Mouse (Mus musculus) limb, embryonic 10.5 days (tissue): Measurements from ENCODE around the gene Adgrd1. TPM values are rescaled to one million over a fixed set of nuclear protein-coding genes. Genes with fewer than 3 reads are reported as not detected.

Experiments
- DNase-seq: peaks from one replicate; pipeline ENCODE4 v3.0.0-alpha.2; 2017; ENCODE audit warnings: low spot score
- H3K27ac ChIP-seq: fragments of 300-500 bp; sonication (generic); 2 replicates; pipeline ENCODE4 v1.5.1; 2016; ENCODE audit warnings: mild to moderate bottlenecking
- H3K27me3 ChIP-seq: fragments of 300-500 bp; sonication (generic); 2 replicates; pipeline ENCODE4 v1.6.1; 2016; ENCODE audit warnings: low read depth, mild to moderate bottlenecking; ENCODE audit not compliant: poor library complexity, severe bottlenecking
- H3K36me3 ChIP-seq: fragments of 300-500 bp; sonication (generic); 2 replicates; pipeline ENCODE4 v1.6.1; 2016; ENCODE audit warnings: mild to moderate bottlenecking, moderate library complexity
- H3K4me1 ChIP-seq: fragments of 300-500 bp; sonication (generic); 2 replicates; pipeline ENCODE4 v1.6.1; 2016
- H3K4me3 ChIP-seq: fragments of 300-500 bp; sonication (generic); 2 replicates; pipeline ENCODE4 v1.5.1; 2016; ENCODE audit warnings: mild to moderate bottlenecking, moderate library complexity
- H3K9me3 ChIP-seq: fragments of 300-500 bp; sonication (generic); replicated peaks from 2 replicates; pipeline ENCODE4 v1.6.1; 2016; ENCODE audit warnings: mild to moderate bottlenecking
- WGBS: fragments of 180-500 bp; shearing (Covaris S2); methylation state at CpG from one replicate; pipeline ENCODE4 v1.1.7; 2016; 5-methylcytosine and 5-hydroxymethylcytosine counted together
- polyA plus RNA-seq: library from polyadenylated mRNA; unstranded; fragments of >200 nt; fragmentation: Nextera tagmentation; extraction: Ambion mirVana; gene quantifications from 2 replicates; pipeline ENCODE4 v1.2.1, GENCODE M21; 2016

Gene Adgrd1
- polyA plus RNA-seq, 1 experiment from 2014 or later = not detected

- Histone ChIP-seq H3K27ac (no peak overlapping the region), H3K9me3 (no peaks in the 10 kb centered on the region), H3K4me3 (no peak overlapping the region), H3K27me3 (peaks cover 25% of the 10 kb centered on the region), H3K36me3 (no peaks in the 10 kb centered on the region), H3K4me1 (peaks cover 16% of the 10 kb centered on the region)
- 87% methylated on average over 6 of the region's 6 CpGs for WGBS
- no peak for DNase-seq
Observed at GRCm38 (mm10) chr5:129172533-129172932, 76.0 kb downstream of the Adgrd1 start.

GRCm38 (mm10) chr5:129175925-129176324, 79.4 kb downstream of the Adgrd1 start:
- no peak overlapping the region for H3K27ac ChIP-seq
- no peaks in the 10 kb centered on the region for H3K4me1 ChIP-seq
- no peaks in the 10 kb centered on the region for H3K36me3 ChIP-seq
- H3K27me3 ChIP-seq = peaks cover 38% of the 10 kb centered on the region
- no peak for DNase-seq
- H3K4me3 ChIP-seq = no peak overlapping the region
- no peaks in the 10 kb centered on the region for H3K9me3 ChIP-seq
- 49% methylated on average over 3 of the region's 3 CpGs for WGBS

GRCm38 (mm10) chr5:129177697-129178511, 81.4 kb downstream of the Adgrd1 start:
- H3K4me1 ChIP-seq = peaks cover 7% of the 10 kb centered on the region; the same call in 1 of the 2 replicates
- H3K27ac ChIP-seq = no peak overlapping the region
- WGBS = 55% methylated on average over 14 of the region's 14 CpGs
- DNase-seq = peak; percentile 92
- peaks cover 43% of the 10 kb centered on the region for H3K27me3 ChIP-seq
- no peaks in the 10 kb centered on the region for H3K9me3 ChIP-seq
- no peak overlapping the region for H3K4me3 ChIP-seq
- H3K36me3 ChIP-seq = no peaks in the 10 kb centered on the region

GRCm38 (mm10) chr5:129179356-129179755, 82.8 kb downstream of the Adgrd1 start:
- peaks cover 43% of the 10 kb centered on the region for H3K27me3 ChIP-seq

GRCm38 (mm10) chr5:129179995-129180714, 83.6 kb downstream of the Adgrd1 start:
- 86% methylated on average over 17 of the region's 17 CpGs for WGBS
- Histone ChIP-seq H3K4me1 (peaks cover 27% of the 10 kb centered on the region), H3K4me3 (no peak overlapping the region), H3K27me3 (peaks cover 50% of the 10 kb centered on the region), H3K9me3 (no peaks in the 10 kb centered on the region), H3K27ac (no peak overlapping the region), H3K36me3 (no peaks in the 10 kb centered on the region)
- no peak for DNase-seq

More at GRCm38 (mm10) chr5:129179356-129179755, 82.8 kb downstream of the Adgrd1 start:
- peaks cover 22% of the 10 kb centered on the region for H3K4me1 ChIP-seq
- WGBS = 92% methylated on average over 6 of the region's 6 CpGs
- H3K27ac ChIP-seq = no peak overlapping the region
- H3K9me3 ChIP-seq = no peaks in the 10 kb centered on the region
- no peak overlapping the region for H3K4me3 ChIP-seq
- H3K36me3 ChIP-seq = no peaks in the 10 kb centered on the region
- DNase-seq = no peak

GRCm38 (mm10) chr5:129180715-129181228, 84.2 kb downstream of the Adgrd1 start:
- Histone ChIP-seq H3K27me3 (peaks cover 46% of the 10 kb centered on the region), H3K27ac (no peak overlapping the region), H3K9me3 (no peaks in the 10 kb centered on the region), H3K36me3 (no peaks in the 10 kb centered on the region), H3K4me3 (no peak overlapping the region), H3K4me1 (peaks cover 27% of the 10 kb centered on the region)
- no peak for DNase-seq
- WGBS = 85% methylated on average over 13 of the region's 13 CpGs

- Histone ChIP-seq H3K9me3 (no peaks in the 10 kb centered on the region), H3K4me1 (peaks cover 27% of the 10 kb centered on the region), H3K27ac (no peak overlapping the region), H3K27me3 (peaks cover 41% of the 10 kb centered on the region), H3K4me3 (no peak overlapping the region), H3K36me3 (no peaks in the 10 kb centered on the region)
- WGBS = 66% methylated on average over 5 of the region's 5 CpGs
- no peak for DNase-seq
Observed at GRCm38 (mm10) chr5:129181450-129181849, 84.9 kb downstream of the Adgrd1 start.

- H3K4me3 ChIP-seq = no peak overlapping the region
- H3K9me3 ChIP-seq = no peaks in the 10 kb centered on the region
- peaks cover 27% of the 10 kb centered on the region for H3K4me1 ChIP-seq
- no peaks in the 10 kb centered on the region for H3K36me3 ChIP-seq
- peaks cover 41% of the 10 kb centered on the region for H3K27me3 ChIP-seq
- WGBS = 32% methylated on average over 8 of the region's 8 CpGs
- DNase-seq = no peak
- H3K27ac ChIP-seq = no peak overlapping the region
Observed at GRCm38 (mm10) chr5:129182554-129182953, 86.0 kb downstream of the Adgrd1 start.

GRCm38 (mm10) chr5:129186260-129186659, 89.7 kb downstream of the Adgrd1 start:
- Histone ChIP-seq H3K36me3 (no peaks in the 10 kb centered on the region), H3K9me3 (no peaks in the 10 kb centered on the region), H3K27me3 (peaks cover 25% of the 10 kb centered on the region; the same call in 1 of the 2 replicates), H3K4me1 (peaks cover 32% of the 10 kb centered on the region), H3K27ac (no peak overlapping the region), H3K4me3 (no peak overlapping the region)
- 4% methylated on average over 2 of the region's 2 CpGs for WGBS
- peak; percentile 61 for DNase-seq

- Histone ChIP-seq H3K4me3 (no peak overlapping the region), H3K4me1 (peaks cover 38% of the 10 kb centered on the region), H3K27ac (no peak overlapping the region), H3K27me3 (peaks cover 18% of the 10 kb centered on the region; the same call in 1 of the 2 replicates), H3K9me3 (no peaks in the 10 kb centered on the region), H3K36me3 (no peaks in the 10 kb centered on the region)
- DNase-seq = no peak
- WGBS = 83% methylated on average over 7 of the region's 7 CpGs
Observed at GRCm38 (mm10) chr5:129186926-129187325, 90.4 kb downstream of the Adgrd1 start.

GRCm38 (mm10) chr5:129189071-129189470, 92.5 kb downstream of the Adgrd1 start:
- H3K27ac ChIP-seq = no peak overlapping the region
- H3K4me1 ChIP-seq = peaks cover 22% of the 10 kb centered on the region
- DNase-seq = no peak
- no peaks in the 10 kb centered on the region for H3K9me3 ChIP-seq
- WGBS = 91% methylated on average over 6 of the region's 6 CpGs
- no peak overlapping the region for H3K4me3 ChIP-seq
- H3K36me3 ChIP-seq = no peaks in the 10 kb centered on the region
- H3K27me3 ChIP-seq = 0 out of 2 replicates have a peak, but pooled peaks cover 8% of the 10 kb centered on the region

- no peaks in the 10 kb centered on the region for H3K36me3 ChIP-seq
- no peak overlapping the region for H3K4me3 ChIP-seq
- H3K9me3 ChIP-seq = no peaks in the 10 kb centered on the region
- peaks cover 14% of the 10 kb centered on the region; the same call in 1 of the 2 replicates for H3K4me1 ChIP-seq
- no peak for DNase-seq
- H3K27ac ChIP-seq = no peak overlapping the region
- WGBS = 85% methylated on average over 7 of the region's 7 CpGs
- H3K27me3 ChIP-seq = 0 out of 2 replicates have a peak, but pooled peaks cover 2% of the 10 kb centered on the region
Observed at GRCm38 (mm10) chr5:129190077-129190476, 93.5 kb downstream of the Adgrd1 start.

GRCm38 (mm10) chr5:129196501-129196900, 100.0 kb downstream of the Adgrd1 start:
- no peak for DNase-seq
- H3K36me3 ChIP-seq = no peaks in the 10 kb centered on the region
- H3K27ac ChIP-seq = no peak overlapping the region
- no peaks in the 10 kb centered on the region for H3K27me3 ChIP-seq
- 73% methylated on average over 9 of the region's 9 CpGs for WGBS
- H3K4me1 ChIP-seq = peaks cover 16% of the 10 kb centered on the region
- H3K9me3 ChIP-seq = no peaks in the 10 kb centered on the region
- H3K4me3 ChIP-seq = no peak overlapping the region
